Mouse (Mus musculus) pancreas, adult 10 weeks (tissue): ENCODE results near the gene Evx1. TPM values are rescaled to one million over a fixed set of nuclear protein-coding genes. Genes with fewer than 3 reads are reported as not detected.

Experiments used
- polyA plus RNA-seq: library from polyadenylated mRNA; stranded (reverse); fragments of 350-450 nt; fragmentation: Illumina TruSeq; extraction: RNeasy Lipid Tissue Mini Kit (QIAGEN cat#74804); gene quantifications from one replicate; pipeline ENCODE4 v1.2.3, GENCODE M21; 2015; ENCODE audit warnings: low read depth, low replicate concordance; ENCODE audit not compliant: insufficient read depth

The Evx1 gene
- not detected for polyA plus RNA-seq

GRCm38 (mm10) chr6:52313391-52314303, at the start of gene Evx1:
Evx1 (plus strand) TSS chr6:52313498.

Other genes starting within 250 kb of the Evx1 start
- gene Hoxa1, start 155.2 kb upstream of the Evx1 start, polyA plus RNA-seq = not detected
- gene Hoxa2, start 148.7 kb upstream of the Evx1 start, polyA plus RNA-seq = 0.63 TPM
- gene 5730596B20Rik, start 136.0 kb upstream of the Evx1 start, polyA plus RNA-seq = not detected
- gene Hoxa4, start 121.7 kb upstream of the Evx1 start, polyA plus RNA-seq = 1.6 TPM
- 2.8 TPM for gene Hoxa5, start 108.9 kb upstream of the Evx1 start, polyA plus RNA-seq
- gene Hoxa6, start 104.8 kb upstream of the Evx1 start, polyA plus RNA-seq = not detected
- gene Hoxa3, start 100.2 kb upstream of the Evx1 start, polyA plus RNA-seq = 1.5 TPM
- gene Gm28308, start 100.2 kb upstream of the Evx1 start, polyA plus RNA-seq = not detected
- 0.68 TPM for gene Hoxa7, start 91.6 kb upstream of the Evx1 start, polyA plus RNA-seq
- not detected for gene Hoxa9, start 82.4 kb upstream of the Evx1 start, polyA plus RNA-seq
- gene Hoxa10, start 72.6 kb upstream of the Evx1 start, polyA plus RNA-seq = not detected
- gene Hoxa11, start 67.7 kb upstream of the Evx1 start, polyA plus RNA-seq = not detected
- not detected for gene Hoxa13, start 52.6 kb upstream of the Evx1 start, polyA plus RNA-seq